Mouse (Mus musculus) CH12.LX (cell line): ENCODE results near the gene Chrm3.

Experiments used
- BHLHE40 ChIP-seq: IDR thresholded peaks from 2 replicates; pipeline ENCODE4 v1.6.1; 2011; ENCODE audit warnings: mild to moderate bottlenecking, low read depth, low read length, improper control_type of control experiment
- CTCF ChIP-seq, 2 experiments: IDR thresholded peaks in 1 of 2; conservative IDR thresholded peaks in 1 of 2; 2 replicates each; pipeline ENCODE4 v1.5.1; 2011 to 2012; ENCODE audit warnings: low read depth in 2 of 2, low read length in 2 of 2, improper control_type of control experiment in 1 of 2, inconsistent platforms in 1 of 2, mild to moderate bottlenecking in 1 of 2, moderate library complexity in 1 of 2
- E2F4 ChIP-seq: IDR thresholded peaks from 2 replicates; pipeline ENCODE4 v1.6.1; 2011; ENCODE audit warnings: low read depth, low read length, improper control_type of control experiment; ENCODE audit not compliant: insufficient replicate concordance
- EP300 ChIP-seq: IDR thresholded peaks from 2 replicates; pipeline ENCODE4 v1.6.1; 2011; ENCODE audit warnings: low read length, improper control_type of control experiment
- KAT2A ChIP-seq: IDR thresholded peaks from 2 replicates; pipeline ENCODE4 v1.6.1; 2012; ENCODE audit warnings: low read length, improper control_type of control experiment, inconsistent platforms; ENCODE audit not compliant: insufficient replicate concordance
- MAX ChIP-seq: IDR thresholded peaks from 2 replicates; pipeline ENCODE4 v1.6.1; 2011; ENCODE audit warnings: low read length, improper control_type of control experiment
- NRF1 ChIP-seq: IDR thresholded peaks from 2 replicates; pipeline ENCODE4 v1.6.1; 2014; ENCODE audit warnings: low read depth, mild to moderate bottlenecking, inconsistent platforms, low read length, improper control_type of control experiment, moderate library complexity
- POLR2A ChIP-seq: IDR thresholded peaks from 2 replicates; pipeline ENCODE4 v1.6.1; 2011; ENCODE audit warnings: low read depth, mild to moderate bottlenecking, improper control_type of control experiment, low read length

DNA sequence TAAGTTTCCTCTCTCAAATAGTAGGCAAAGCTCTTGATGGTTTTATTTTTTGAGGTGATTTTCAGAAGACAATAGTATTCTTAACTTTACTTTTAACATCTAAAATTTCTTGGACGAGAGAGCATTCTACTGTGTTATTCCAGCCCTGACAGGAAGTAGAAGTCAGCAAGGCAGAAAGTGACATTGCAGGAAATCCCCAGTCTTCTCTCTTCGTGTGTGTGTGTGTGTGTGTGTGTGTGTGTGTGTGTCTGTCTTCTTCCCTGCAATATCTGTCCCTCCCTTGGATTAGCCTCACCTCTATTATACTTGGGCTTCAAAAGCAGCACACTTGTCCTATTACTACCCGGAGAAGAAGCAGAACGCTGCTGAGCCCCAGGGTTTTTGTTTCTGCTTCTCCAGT, 316.6 kb downstream of the Chrm3 start:
- no peak for TF ChIP-seq CTCF (conservative IDR thresholded peaks at IDR 0.05 in 1 of 2, IDR thresholded peaks at IDR 0.05 in 1 of 2; ENCODE audit: low read depth in 2 of 2, low read length in 2 of 2)
- TF ChIP-seq POLR2A: no peak
- no peak; the same call in 1 of the 2 replicates for TF ChIP-seq EP300
- TF ChIP-seq E2F4: no peak
- no peak for TF ChIP-seq NRF1
- no peak for TF ChIP-seq MAX
- TF ChIP-seq KAT2A: no peak
- no peak for TF ChIP-seq BHLHE40
